Mouse (Mus musculus): ENCODE measurements around the gene Srebf2.

DNA sequence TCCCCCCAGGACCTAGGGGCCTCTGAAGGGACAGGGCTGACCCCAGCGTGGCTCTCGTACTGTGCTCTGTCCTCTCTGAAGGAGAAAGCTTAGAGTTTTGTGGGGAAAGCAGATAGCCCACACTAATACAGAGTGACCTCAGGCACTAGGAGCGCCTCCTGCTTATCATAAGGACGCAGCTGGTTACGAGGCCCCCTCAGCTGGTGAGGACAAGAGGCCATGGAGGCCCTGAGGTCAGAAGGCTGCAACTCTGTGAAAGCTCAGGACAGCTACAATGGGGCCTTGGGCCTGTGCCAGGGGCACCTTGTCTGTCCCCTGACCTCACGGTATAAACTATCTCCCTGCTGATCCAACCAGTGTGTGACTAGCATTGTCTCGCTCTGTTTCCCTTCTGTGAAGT is 37.2 kb downstream of the Srebf2 start:
- TF ChIP-seq CTCF (conservative IDR thresholded peaks at IDR 0.05; ENCODE audit: low read length) (no peak), NANOG (IDR thresholded peaks at IDR 0.05; ENCODE audit: borderline replicate concordance, low read length) (no peak), POU5F1 (IDR thresholded peaks at IDR 0.05; ENCODE audit: borderline replicate concordance, low read length) (no peak)
